Comparison of ENCODE assay signal across 18 mouse cellular contexts in genomic region chr9:11380531-11380930, GRCm38 (mm10).
DNase-seq lines count a peak whose midpoint lies in the region; ATAC-seq and TF ChIP-seq lines count a peak whose summit lies in the region.
"Had no signal": no experiment of that assay in that cellular context is flagged by ENCODE, and none has a peak within 500 bp of the region (broad histone marks: within the 10 kb centered on the region; RNA-seq: fewer than 3 reads in every experiment).

No protein-coding gene starts in this region.

- H3K4me2 ChIP-seq in intestine, embryonic 16.5 days (ENCODE audit: low read depth, low read length) = no peak overlapping the region
- H3K4me2 ChIP-seq: heart, embryonic 13.5 days; liver, embryonic 11.5 days; neural tube, embryonic 13.5 days had no signal

- peaks cover 0 to 2% of the 10 kb centered on the region in 2 experiments; a peak in 1 of 4 replicates for H3K4me1 ChIP-seq in MEL (ENCODE audit: control insufficient read depth in 1 of 2, insufficient read depth in 2 of 2, low read length in 2 of 2)
- no peaks in the 10 kb centered on the region for H3K4me1 ChIP-seq in intestine, embryonic 16.5 days (ENCODE audit: control insufficient read depth, insufficient read depth, low read length)
- H3K4me1 ChIP-seq: embryonic facial prominence, embryonic 10.5 days; heart, embryonic 13.5 days; hindbrain, embryonic 10.5 days; neural tube, embryonic 13.5 days had no signal

- no peak for TF ChIP-seq POLR2A in MEL (IDR thresholded peaks at IDR 0.05; ENCODE audit: control insufficient read depth in 1 of 2, insufficient read depth in 1 of 2, low read depth in 1 of 2, low read length in 2 of 2, poor library complexity in 1 of 2)

- peak; percentile 76 for DNase-seq in MEL (ENCODE audit: low read depth, low spot score)
- DNase-seq in urinary bladder, postnatal 10 days (ENCODE audit: low spot score) = peak; percentile 11
- DNase-seq in spleen, postnatal 10 days (ENCODE audit: low spot score in 2 of 2) = no peak
- no peak for DNase-seq in retina, postnatal 1 day
- no peak for DNase-seq in embryo, embryonic 10 days (ENCODE audit: low spot score)
- DNase-seq: cerebellum, adult 8-10 months; gastrocnemius, adult 2 months; kidney, adult 2 months; kidney, postnatal 4 days; spleen, adult 18-20 months; thymus, adult 2 months had no signal

- H3K79me3 ChIP-seq in C2C12 (ENCODE audit: low read depth) = no peaks in the 10 kb centered on the region

- no peak for TF ChIP-seq RAD21 in MEL (IDR thresholded peaks at IDR 0.05; ENCODE audit: low read depth, low read length)

- ATAC-seq in intestine, embryonic 16.5 days = peak; percentile 93

- H3K79me2 ChIP-seq in C2C12 (ENCODE audit: control insufficient read depth, insufficient read depth) = no peaks in the 10 kb centered on the region
- H3K79me2 ChIP-seq in MEL (ENCODE audit: control insufficient read depth, insufficient read depth, low read length, poor library complexity) = no peaks in the 10 kb centered on the region

- H3K9ac ChIP-seq in MEL (ENCODE audit: control insufficient read depth, low read depth, low read length, poor library complexity, severe bottlenecking) = no peak overlapping the region
- no peak overlapping the region for H3K9ac ChIP-seq in intestine, embryonic 16.5 days (ENCODE audit: low read depth, low read length)
- H3K9ac ChIP-seq: heart, embryonic 13.5 days; neural tube, embryonic 13.5 days had no signal

- no peak overlapping the region; the same call in 1 of the 2 replicates for H3K27ac ChIP-seq in MEL (ENCODE audit: control insufficient read depth, low read depth, low read length)
- no peak overlapping the region for H3K27ac ChIP-seq in intestine, embryonic 16.5 days (ENCODE audit: low read length)
- H3K27ac ChIP-seq: embryonic facial prominence, embryonic 10.5 days; gastrocnemius, adult 2 months; heart, embryonic 13.5 days; hindbrain, embryonic 10.5 days; neural tube, embryonic 13.5 days had no signal

- H3ac ChIP-seq in C2C12 (ENCODE audit: control insufficient read depth, insufficient read length, low read depth) = no peak overlapping the region

- H3K4me3 ChIP-seq in C2C12 (ENCODE audit: insufficient read depth, poor library complexity, severe bottlenecking) (no peak overlapping the region), MEL (ENCODE audit: control insufficient read depth in 1 of 2, insufficient read depth in 1 of 2, low read depth in 2 of 2, low read length in 2 of 2) (no peak overlapping the region)
- H3K4me3 ChIP-seq in intestine, embryonic 16.5 days (ENCODE audit: low read length) = no peak overlapping the region
- H3K4me3 ChIP-seq: embryonic facial prominence, embryonic 10.5 days; gastrocnemius, adult 2 months; heart, embryonic 13.5 days; hindbrain, embryonic 10.5 days; neural tube, embryonic 13.5 days had no signal

- 63% methylated on average over 7 of the region's 7 CpGs for WGBS in intestine, embryonic 16.5 days

- H3K9me3 ChIP-seq in MEL (replicated peaks; ENCODE audit: insufficient read depth, low read length) = no peaks in the 10 kb centered on the region; the same call in 1 of the 2 replicates
- H3K9me3 ChIP-seq in intestine, embryonic 16.5 days (ENCODE audit: control insufficient read depth, low read length) = no peaks in the 10 kb centered on the region
- H3K9me3 ChIP-seq: embryonic facial prominence, embryonic 10.5 days; heart, embryonic 13.5 days; hindbrain, embryonic 10.5 days; neural tube, embryonic 13.5 days had no signal

- H3K36me3 ChIP-seq in C2C12 (ENCODE audit: control insufficient read depth, insufficient read depth) = no peaks in the 10 kb centered on the region
- H3K36me3 ChIP-seq in MEL (ENCODE audit: control insufficient read depth in 1 of 2, insufficient read depth in 2 of 2, low read length in 2 of 2) = no peaks in the 10 kb centered on the region
- no peaks in the 10 kb centered on the region for H3K36me3 ChIP-seq in intestine, embryonic 16.5 days (ENCODE audit: control insufficient read depth, insufficient read depth, low read length)
- H3K36me3 ChIP-seq: embryonic facial prominence, embryonic 10.5 days; heart, embryonic 13.5 days; hindbrain, embryonic 10.5 days; neural tube, embryonic 13.5 days had no signal

- no peak for TF ChIP-seq CTCF in C2C12 (IDR thresholded peaks at IDR 0.05; ENCODE audit: control insufficient read depth, insufficient read depth, insufficient read length)
- peak in 2 of 3 experiments; percentile 1 to 17; a peak in 1 of 6 replicates for TF ChIP-seq CTCF in MEL (IDR thresholded peaks at IDR 0.05 in 2 of 3, conservative IDR thresholded peaks at IDR 0.05 in 1 of 3; ENCODE audit: control insufficient read depth in 1 of 3, insufficient read depth in 1 of 3, low read depth in 2 of 3, low read length in 3 of 3, poor library complexity in 1 of 3, severe bottlenecking in 1 of 3)

- H3K27me3 ChIP-seq in C2C12 (ENCODE audit: control insufficient read depth, insufficient read depth, insufficient read length) = no peaks in the 10 kb centered on the region
- H3K27me3 ChIP-seq in MEL (ENCODE audit: control insufficient read depth in 1 of 2, insufficient read depth in 2 of 2, low read length in 2 of 2) = no peaks in the 10 kb centered on the region; a peak in 1 of 4 replicates
- no peaks in the 10 kb centered on the region for H3K27me3 ChIP-seq in intestine, embryonic 16.5 days (replicated peaks; ENCODE audit: control insufficient read depth, insufficient read depth, low read length)
- H3K27me3 ChIP-seq: heart, embryonic 13.5 days; neural tube, embryonic 13.5 days had no signal

- TF ChIP-seq EP300 in MEL (IDR thresholded peaks at IDR 0.05; ENCODE audit: low read depth in 1 of 2, low read length in 2 of 2) = peak; percentile 77 to 79

TF ChIP-seq in C2C12, 6 proteins besides CTCF, POLR2A, EP300 and RAD21:
- no peak for TF ChIP-seq FOSL1 (IDR thresholded peaks at IDR 0.05; ENCODE audit: insufficient read depth, low read length, poor library complexity, severe bottlenecking)
- TF ChIP-seq MYOD1 (IDR thresholded peaks at IDR 0.05; ENCODE audit: control insufficient read depth, insufficient read length, low read depth) = peak; percentile 53

TF ChIP-seq in MEL, 35 proteins besides CTCF, POLR2A, EP300 and RAD21:
- TF ChIP-seq KAT2A (conservative IDR thresholded peaks at IDR 0.05; ENCODE audit: low read depth, low read length) (no peak), JUND (IDR thresholded peaks at IDR 0.05; ENCODE audit: low read depth, low read length) (peak; percentile 69; the same call in 1 of the 2 replicates), TCF12 (IDR thresholded peaks at IDR 0.05; ENCODE audit: low read depth, low read length) (peak; percentile 76), TAL1 (IDR thresholded peaks at IDR 0.05; ENCODE audit: low read length) (peak; percentile 67), SMC3 (IDR thresholded peaks at IDR 0.05; ENCODE audit: low read depth, low read length) (no peak), ZC3H11A (IDR thresholded peaks at IDR 0.05; ENCODE audit: low read depth, low read length) (no peak), BHLHE40 (IDR thresholded peaks at IDR 0.05; ENCODE audit: borderline replicate concordance, low read depth, low read length) (no peak), GATA1 (IDR thresholded peaks at IDR 0.05; ENCODE audit: low read depth, low read length) (peak; percentile 53; the same call in 1 of the 2 replicates), ETS1 (IDR thresholded peaks at IDR 0.05; ENCODE audit: low read depth, low read length) (peak; percentile 60; the same call in 1 of the 2 replicates), E2F4 (IDR thresholded peaks at IDR 0.05; ENCODE audit: borderline replicate concordance, low read depth, low read length) (no peak)

Comparison
In these comparisons a context has a peak if more than half of its experiments do, and no peak if none do; other contexts are left out.
1. DNase-seq: peak in MEL (single experiment) and urinary bladder, postnatal 10 days (single experiment); none in spleen, postnatal 10 days (0 of 2), retina, postnatal 1 day (single experiment) and embryo, embryonic 10 days (single experiment).